Mouse (Mus musculus) erythroblast, embryonic 14.5 days (primary cell): ENCODE measurements around the gene Necab3.

ENCODE experiments used
- GATA1 ChIP-seq: IDR thresholded peaks from 2 replicates; pipeline ENCODE4 v1.6.1; 2012; ENCODE audit warnings: low read length, inconsistent platforms, mixed read lengths
- TAL1 ChIP-seq: IDR thresholded peaks from 3 replicates; pipeline ENCODE4 v1.6.1; 2012; ENCODE audit warnings: low read length, inconsistent platforms, mixed read lengths

- TF ChIP-seq GATA1, result no peak
- no peak for TF ChIP-seq TAL1
These were observed 14.3 kb upstream of the Necab3 start for GRCm38 (mm10) chr2:154572996-154573395.
